Mouse (Mus musculus) megakaryocyte, adult 5-6 weeks (primary cell): ENCODE results near the gene 4930402H24Rik. TPM values are rescaled to one million over a fixed set of nuclear protein-coding genes. Genes with fewer than 3 reads are reported as not detected.

Experiments
- ATAC-seq: 2 replicates; pipeline ENCODE4 v1.8.0; 2016; ENCODE audit warnings: mild to moderate bottlenecking, inconsistent platforms; ENCODE audit not compliant: poor library complexity, severe bottlenecking
- total RNA-seq, 2 experiments: library from RNA; stranded (forward) in 1 of 2; stranded (reverse) in 1 of 2; fragments of 153-499, 151-499 nt in 1 of 2; fragments of 221-1000, 200-1000 nt in 1 of 2; gene quantifications; 2 replicates each; pipeline versions ENCODE4 v1.2.3 to v1.2.4; 2015 to 2017

The 4930402H24Rik gene
- total RNA-seq (2015) (11.3 and 14.6 TPM in 2 replicates), total RNA-seq (2017) (8.7 and 15.4 TPM in 2 replicates)

GRCm38 (mm10) chr2:130905751-130906583, at the start of gene 4930402H24Rik, which contains the start of gene Atrn:
TSS of gene 4930402H24Rik (minus strand) at chr2:130906406.
TSS of gene Atrn (plus strand) at chr2:130906495.
- ATAC-seq: peak; percentile 98

GRCm38 (mm10) chr2:130950548-130950947, 44.3 kb upstream of the 4930402H24Rik start:
- peak; percentile 87 for ATAC-seq

- ATAC-seq: no peak
These were observed 43.6 kb upstream of the 4930402H24Rik start for GRCm38 (mm10) chr2:130949781-130950180.

GRCm38 (mm10) chr2:130932865-130933264, 26.7 kb upstream of the 4930402H24Rik start:
- ATAC-seq: peak; percentile 65

GRCm38 (mm10) chr2:130929994-130930393, 23.8 kb upstream of the 4930402H24Rik start:
- ATAC-seq: peak; percentile 86

- ATAC-seq: no peak
These were observed 22.3 kb upstream of the 4930402H24Rik start for GRCm38 (mm10) chr2:130928530-130928929.

GRCm38 (mm10) chr2:130928031-130928430, 21.8 kb upstream of the 4930402H24Rik start:
- ATAC-seq: no peak

GRCm38 (mm10) chr2:130924950-130925349, 18.7 kb upstream of the 4930402H24Rik start:
- ATAC-seq: no peak

- no peak for ATAC-seq
These were observed 12.9 kb upstream of the 4930402H24Rik start for GRCm38 (mm10) chr2:130919062-130919593.

- ATAC-seq: no peak
These were observed 11.5 kb upstream of the 4930402H24Rik start for GRCm38 (mm10) chr2:130917686-130918085.

- no peak for ATAC-seq
These were observed 10.4 kb upstream of the 4930402H24Rik start for GRCm38 (mm10) chr2:130916521-130917147.

- ATAC-seq: no peak
These were observed 8.7 kb upstream of the 4930402H24Rik start for GRCm38 (mm10) chr2:130914873-130915272.

GRCm38 (mm10) chr2:130911691-130912090, 5.5 kb upstream of the 4930402H24Rik start:
- no peak for ATAC-seq

- ATAC-seq: peak; percentile 13; the same call in 1 of the 2 replicates
These were observed 544 bp upstream of the 4930402H24Rik start for GRCm38 (mm10) chr2:130906584-130907315.

GRCm38 (mm10) chr2:130898783-130899182, 7.4 kb downstream of the 4930402H24Rik start:
- ATAC-seq: no peak

- ATAC-seq: no peak
These were observed 8.3 kb downstream of the 4930402H24Rik start for GRCm38 (mm10) chr2:130897856-130898255.

GRCm38 (mm10) chr2:130896944-130897343, 9.3 kb downstream of the 4930402H24Rik start:
- ATAC-seq: no peak

- ATAC-seq: no peak
These were observed 18.8 kb downstream of the 4930402H24Rik start for GRCm38 (mm10) chr2:130887456-130887855.

- ATAC-seq: no peak
These were observed 19.2 kb downstream of the 4930402H24Rik start for GRCm38 (mm10) chr2:130886983-130887382.

GRCm38 (mm10) chr2:130877376-130877775, 28.8 kb downstream of the 4930402H24Rik start:
- ATAC-seq: no peak

GRCm38 (mm10) chr2:130870916-130871315, 35.3 kb downstream of the 4930402H24Rik start:
- no peak for ATAC-seq
